Mouse (Mus musculus): ENCODE results near the gene Sp110.
"Not testable (repeated sequence)": the region's sequence is repeated elsewhere in the genome, so short reads cannot be mapped to it uniquely, and the experiment has no call there.

Sp110 gene

DNA sequence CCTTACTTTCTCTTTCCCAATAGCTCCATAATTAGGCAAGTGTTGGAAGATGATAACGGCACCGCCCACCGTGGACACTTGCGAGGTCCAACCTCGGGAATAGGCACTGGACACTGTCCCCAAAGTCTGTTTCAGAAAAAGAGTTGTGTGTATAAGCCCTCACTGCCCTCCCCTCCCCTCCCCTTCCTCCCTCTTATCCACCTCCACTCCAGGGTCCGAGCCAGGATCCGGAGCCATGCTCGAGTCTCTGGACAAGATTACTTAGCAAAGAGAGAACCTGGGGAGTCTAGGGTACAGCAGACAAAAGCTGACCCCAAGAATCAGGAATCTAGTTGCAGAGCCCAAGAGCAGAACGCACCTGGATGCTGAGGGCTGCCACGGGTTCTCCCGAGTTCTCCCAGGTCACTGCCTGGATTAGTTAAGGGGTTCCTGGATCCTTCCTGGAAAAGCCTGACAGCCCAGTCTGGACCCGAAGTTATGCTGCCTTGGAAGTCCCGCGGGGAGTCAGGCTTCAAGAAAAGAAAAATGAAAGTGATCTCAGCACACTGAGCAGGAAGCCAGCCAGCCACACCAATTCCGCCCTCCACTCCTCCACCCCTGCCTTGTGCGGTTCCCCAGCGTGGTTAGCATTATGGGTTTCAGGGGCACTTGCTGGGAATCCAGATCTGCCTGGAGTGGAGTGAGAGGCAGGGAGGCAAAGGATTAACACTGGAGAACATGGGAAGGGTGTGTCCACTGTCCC lies at the start of gene Sp110:
Gene Sp110, minus strand, starts transcription at position 547 of the 742 bp plus-strand sequence.
- not testable (repeated sequence) for DNase-seq (ENCODE audit: inconsistent ontology term)

DNA sequence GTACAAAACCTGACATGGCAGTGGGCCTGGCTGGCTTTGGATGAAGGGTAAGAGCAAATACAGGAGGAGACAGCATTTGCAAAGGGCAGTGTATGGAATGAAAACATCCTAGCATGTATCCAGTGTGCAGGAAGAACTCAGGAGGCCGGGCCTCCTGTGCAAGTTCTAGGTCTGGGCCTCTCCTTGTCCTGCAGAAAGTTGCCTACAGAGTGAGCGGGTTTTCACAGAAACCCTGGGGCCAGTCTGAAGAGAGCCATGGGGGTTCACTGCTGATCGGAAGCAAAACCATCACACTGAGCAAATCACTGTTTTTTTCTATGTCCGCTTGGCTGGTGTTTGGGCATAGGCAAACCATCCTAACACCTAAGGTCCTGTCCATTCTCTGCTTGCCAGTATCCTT lies 39.5 kb upstream of the Sp110 start:
- DNase-seq (ENCODE audit: inconsistent ontology term): not testable (repeated sequence)

DNA sequence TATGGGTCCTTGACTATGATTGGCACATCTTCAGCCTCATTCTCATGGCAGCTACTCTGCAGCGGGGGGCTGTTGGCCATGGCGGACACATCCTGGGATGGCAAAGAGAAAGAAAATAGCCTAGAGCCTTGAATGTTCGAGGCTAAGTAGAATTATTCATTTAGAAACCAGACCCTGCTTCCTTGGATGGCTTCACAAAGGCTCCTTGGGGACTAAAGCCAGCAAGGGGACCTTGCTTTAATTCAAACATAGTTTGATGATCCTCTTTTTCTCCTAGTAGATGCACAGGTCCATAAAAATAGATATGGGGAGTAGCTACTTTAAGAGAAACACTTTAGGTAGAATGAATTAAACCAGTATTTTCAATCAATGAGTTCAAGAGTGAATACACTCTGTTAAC lies 38.3 kb upstream of the Sp110 start:
- DNase-seq (ENCODE audit: inconsistent ontology term): not testable (repeated sequence)

DNA sequence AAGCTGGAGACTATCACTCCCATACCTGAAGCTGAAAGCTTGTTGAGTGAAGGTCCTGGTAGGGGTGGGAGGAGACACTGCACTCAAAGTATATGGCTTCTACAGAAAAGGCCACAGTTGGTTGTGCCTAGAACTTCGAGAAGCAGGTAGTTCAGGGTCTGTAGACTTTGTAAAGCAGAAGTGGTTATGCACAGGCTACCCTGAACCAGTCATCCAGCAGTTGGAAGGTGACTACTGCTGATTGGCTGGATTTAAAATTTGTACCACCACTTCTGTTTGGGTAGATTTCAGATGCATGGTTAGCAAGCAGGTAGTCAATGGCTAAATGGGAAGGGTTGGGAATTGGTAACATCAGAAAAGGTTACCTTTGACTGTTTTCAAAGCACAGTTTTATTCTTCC lies 20.1 kb upstream of the Sp110 start:
- DNase-seq (ENCODE audit: inconsistent ontology term): not testable (repeated sequence)

DNA sequence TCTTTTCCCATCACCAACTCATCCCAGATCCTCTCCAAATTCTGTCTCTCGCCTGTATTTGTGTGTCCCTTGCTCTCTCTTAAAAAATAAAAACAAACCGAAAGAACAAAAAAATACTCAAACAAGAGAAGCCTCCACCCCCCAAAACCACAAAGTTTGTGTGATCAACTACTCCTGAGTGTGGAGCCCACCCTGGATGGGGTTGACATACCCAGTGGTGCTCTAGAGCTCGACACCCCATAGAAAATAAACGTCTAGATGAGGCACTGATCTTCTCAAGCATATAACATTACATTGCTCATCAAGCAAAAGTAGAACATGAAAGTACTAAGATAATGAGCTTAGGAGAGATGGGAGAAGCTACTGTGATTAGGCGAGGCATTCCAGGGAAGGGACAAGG lies 18.5 kb upstream of the Sp110 start:
- DNase-seq (ENCODE audit: inconsistent ontology term): not testable (repeated sequence)

DNA sequence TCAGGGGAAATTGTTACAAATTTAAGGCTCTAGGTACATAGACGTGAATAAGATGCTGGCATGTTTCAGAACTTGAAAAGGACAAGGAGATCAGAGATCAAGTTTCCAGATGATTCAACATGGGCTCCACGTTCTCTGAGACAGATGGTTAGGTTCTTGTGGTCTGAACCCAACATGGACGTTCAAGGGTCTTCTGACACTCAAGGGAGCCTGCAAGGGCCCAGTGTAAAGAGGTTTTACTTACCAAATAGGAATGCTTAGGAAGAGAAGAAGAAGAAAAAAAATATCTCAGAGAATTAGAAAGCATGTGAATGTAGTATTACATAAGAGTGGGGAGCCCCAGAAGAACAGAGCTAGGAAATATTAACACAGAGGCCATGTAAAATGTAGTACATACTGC lies 17.2 kb upstream of the Sp110 start:
- DNase-seq (ENCODE audit: inconsistent ontology term): not testable (repeated sequence)

DNA sequence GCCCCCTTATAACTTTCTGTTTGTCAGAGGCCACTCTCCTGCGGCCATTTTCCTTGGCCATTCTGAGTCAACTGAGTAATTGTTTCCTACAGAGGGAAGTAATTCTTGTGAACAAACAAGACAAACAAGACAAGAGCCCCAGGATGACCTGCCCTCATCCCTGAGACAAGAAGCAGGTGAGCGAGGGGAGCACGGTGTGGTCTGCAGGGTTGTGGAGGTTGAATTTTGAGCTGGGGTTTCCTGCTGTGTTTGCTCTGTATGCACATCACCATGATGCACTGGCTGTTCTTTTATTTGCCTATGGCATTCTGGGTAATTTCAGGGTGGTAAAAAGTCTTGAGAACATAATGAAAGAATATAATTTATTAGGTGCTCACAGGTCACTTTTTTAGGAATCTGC lies 16.5 kb upstream of the Sp110 start:
- DNase-seq (ENCODE audit: inconsistent ontology term): not testable (repeated sequence)

DNA sequence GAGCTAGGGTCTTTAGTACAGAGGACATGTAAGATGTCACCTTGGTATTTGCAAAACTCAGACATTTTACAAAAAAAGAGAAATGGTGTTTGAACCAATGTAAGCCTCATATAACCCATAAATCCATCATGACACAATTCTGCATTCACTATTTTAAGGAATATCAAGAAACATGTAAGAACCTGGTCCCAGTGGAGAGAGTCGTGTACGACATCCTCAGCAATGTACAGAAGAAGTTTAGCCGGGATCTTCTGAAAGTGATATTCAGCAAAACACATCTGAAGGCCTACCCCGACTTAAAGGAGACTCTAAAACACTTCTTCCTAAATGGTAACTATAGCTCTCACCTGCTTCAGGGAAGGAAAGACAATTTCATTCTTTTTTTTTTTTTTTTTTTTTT lies 12.0 kb upstream of the Sp110 start:
- not testable (repeated sequence) for DNase-seq (ENCODE audit: inconsistent ontology term)

DNA sequence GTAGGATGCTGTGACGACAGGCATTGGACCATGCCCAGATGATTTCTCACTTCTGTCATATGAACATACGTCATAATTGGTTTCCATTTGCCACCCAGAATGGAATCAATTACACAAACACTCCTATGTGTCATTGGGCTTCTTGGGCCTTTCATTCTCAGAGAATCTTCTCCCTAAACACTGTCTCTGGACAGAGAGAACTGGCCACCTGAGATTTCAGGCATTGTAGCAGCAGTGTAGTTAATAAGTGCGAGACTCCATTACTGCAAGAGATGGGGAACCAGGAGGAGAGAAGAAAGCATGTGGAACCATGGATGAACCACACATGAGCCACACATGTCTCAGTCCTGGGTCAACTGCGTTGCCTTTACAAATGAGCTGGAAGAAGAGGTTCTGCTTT lies 9.7 kb upstream of the Sp110 start:
- not testable (repeated sequence) for DNase-seq (ENCODE audit: inconsistent ontology term)

DNA sequence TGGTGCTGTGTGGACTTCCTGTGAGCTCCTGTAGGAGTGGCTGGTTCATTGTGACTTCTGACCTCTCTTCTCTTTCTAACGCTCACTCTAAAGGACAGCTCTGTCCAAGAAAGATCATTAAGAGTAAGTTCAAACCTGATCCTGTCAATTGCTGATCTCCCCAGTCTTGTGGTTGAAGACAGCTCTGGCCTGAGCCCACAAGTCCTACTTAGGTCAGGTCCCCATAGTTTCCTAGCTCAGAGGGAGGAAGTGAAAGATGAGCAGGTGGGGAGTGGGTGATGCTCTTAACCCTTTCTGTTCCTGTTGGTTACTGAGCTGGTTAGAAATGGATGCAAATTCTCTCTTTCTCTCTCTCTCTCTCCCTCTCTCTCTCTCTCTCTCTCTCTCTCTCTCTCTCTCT lies 5.7 kb upstream of the Sp110 start:
- DNase-seq (ENCODE audit: inconsistent ontology term): not testable (repeated sequence)

DNA sequence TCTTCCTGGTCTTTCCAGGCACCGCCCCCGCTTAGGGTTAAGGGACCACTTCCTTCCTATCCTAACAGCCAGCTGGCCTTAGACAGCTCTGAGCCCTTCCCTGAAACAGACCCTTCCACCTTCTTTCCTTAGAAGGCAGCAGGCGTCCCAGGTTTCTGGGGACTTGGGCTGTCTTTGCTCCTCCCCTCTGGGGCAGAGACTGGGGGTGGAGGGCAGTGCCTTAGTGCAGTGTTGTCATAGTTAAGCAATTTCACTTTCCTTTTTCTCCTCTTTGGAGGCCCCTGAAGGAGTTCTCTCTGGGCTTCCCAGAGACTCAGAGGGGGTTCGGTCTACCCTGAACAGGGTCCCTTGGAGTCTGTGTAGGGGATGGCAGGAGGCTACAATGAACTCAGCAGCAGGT lies 2.2 kb upstream of the Sp110 start:
- not testable (repeated sequence) for DNase-seq (ENCODE audit: inconsistent ontology term)

DNA sequence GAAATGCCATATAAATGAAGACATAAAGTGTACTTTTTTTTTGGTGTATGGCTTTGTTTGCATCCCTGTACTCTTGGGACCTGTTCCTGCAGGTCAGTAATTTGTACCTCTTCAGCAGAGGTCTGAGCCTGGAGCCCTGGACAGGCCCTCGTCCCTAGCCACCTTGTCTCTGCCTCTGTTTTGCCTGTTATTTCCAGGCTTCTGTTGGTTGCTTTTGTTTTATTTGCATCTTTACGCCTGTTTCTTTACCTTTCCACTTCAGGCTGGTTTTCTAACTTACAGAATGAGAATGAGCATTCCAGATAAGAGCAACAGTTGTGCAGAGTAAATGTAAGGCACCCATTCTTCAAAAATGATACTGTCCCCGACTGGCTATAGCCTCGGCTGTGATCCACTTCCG lies 1.5 kb upstream of the Sp110 start, which contains the start of gene Sp140:
Gene Sp140, plus strand, starts transcription at position 301 of the 400 bp plus-strand sequence.
- not testable (repeated sequence) for DNase-seq (ENCODE audit: inconsistent ontology term)

DNA sequence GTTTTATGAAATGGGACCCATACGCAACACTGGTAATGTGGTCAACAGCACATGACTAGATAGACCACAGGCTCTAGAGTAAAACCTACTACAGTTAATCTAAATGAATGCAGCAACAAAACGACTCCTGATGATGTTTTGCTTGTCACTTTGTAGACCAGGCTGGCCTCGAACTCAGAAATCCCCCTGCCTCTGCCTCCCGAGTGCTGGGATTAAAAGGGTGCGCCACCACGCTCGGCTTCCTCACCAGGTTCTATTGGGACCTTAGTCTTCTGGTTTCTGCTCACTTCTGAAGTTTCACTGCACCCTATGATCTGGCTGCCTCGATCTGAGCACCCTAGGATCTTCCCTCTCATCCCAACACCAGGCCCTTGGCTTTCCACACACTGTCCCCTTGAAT lies 6.1 kb downstream of the Sp110 start:
- not testable (repeated sequence) for DNase-seq (ENCODE audit: inconsistent ontology term)

DNA sequence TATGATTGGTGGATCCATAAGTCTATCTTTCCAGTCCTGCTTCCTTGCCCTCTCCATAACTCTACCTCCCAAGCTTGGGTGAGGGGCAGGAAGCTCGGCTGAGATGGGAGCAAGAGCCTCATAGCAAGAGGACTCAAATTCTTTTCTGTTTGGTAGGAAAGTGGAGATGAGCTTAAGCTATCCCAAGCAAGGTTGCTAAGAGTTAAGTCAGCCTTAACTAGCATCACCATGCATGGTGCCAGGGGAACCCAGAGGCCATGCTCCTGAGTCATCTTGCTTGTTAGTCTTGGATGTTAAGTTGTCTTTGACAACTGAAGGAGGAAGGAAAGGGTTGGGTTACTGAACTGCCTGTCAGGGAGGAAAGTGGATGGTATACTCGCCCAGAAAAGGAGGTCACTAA lies 9.9 kb downstream of the Sp110 start:
- not testable (repeated sequence) for DNase-seq (ENCODE audit: inconsistent ontology term)

DNA sequence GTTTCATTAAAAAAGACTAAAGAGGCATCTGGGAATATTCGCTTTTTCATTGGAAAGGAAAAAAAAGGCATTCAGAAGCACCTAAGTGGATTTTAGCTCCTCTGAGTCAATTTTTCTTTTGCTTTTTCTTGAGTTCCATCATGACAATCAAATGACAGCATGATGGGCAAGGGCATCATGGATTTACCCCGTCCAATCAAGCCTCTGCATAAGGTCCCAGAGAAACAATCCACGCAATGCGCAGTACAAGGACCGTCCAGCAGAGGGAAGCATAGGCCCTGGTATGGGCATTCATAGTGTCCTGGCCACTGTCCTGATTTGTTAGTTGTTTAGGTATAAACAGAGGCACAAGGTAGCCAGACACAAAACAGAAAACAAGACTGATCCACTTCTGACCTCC lies 17.1 kb downstream of the Sp110 start:
- DNase-seq (ENCODE audit: inconsistent ontology term): peak; percentile 1

DNA sequence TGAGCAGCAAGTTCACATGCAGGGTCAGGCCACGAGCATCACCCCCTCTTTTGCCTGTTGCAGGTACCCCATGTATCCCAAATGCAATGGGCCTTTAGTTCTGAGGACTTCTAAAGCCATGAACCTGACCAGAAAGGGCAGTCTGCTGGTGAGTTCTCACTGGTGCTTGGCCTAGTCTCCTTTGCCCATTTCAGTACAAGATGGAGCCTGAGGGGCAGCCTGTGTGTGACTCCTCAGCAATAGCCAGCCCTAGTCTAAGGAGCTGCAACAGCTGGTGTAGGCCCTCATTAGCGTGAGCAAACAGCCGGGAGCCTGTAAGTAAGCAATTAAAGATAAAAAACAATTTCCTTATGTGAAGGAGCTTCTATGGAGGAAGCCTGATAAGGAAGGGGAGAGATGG lies 18.0 kb downstream of the Sp110 start:
- not testable (repeated sequence) for DNase-seq (ENCODE audit: inconsistent ontology term)

DNA sequence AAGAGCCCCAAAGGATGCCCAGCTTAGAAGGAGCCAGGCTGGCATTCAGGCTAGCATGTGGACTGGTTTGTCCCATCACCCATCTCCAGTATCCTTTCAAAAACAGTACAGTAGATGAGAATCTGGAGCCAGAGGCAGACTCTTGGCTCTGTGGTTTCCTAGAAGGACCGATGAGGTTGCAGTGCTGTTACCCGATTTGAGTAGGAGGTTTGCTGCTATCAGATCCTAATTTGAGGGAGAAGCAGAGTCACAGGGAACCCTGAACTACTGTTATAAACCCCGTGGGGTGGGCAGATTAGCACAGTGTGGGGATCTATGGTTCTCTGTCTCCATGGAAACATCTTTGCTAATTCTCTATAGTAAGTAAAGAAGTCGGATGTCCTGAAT lies 18.5 kb downstream of the Sp110 start:
- not testable (repeated sequence) for DNase-seq (ENCODE audit: inconsistent ontology term)

DNA sequence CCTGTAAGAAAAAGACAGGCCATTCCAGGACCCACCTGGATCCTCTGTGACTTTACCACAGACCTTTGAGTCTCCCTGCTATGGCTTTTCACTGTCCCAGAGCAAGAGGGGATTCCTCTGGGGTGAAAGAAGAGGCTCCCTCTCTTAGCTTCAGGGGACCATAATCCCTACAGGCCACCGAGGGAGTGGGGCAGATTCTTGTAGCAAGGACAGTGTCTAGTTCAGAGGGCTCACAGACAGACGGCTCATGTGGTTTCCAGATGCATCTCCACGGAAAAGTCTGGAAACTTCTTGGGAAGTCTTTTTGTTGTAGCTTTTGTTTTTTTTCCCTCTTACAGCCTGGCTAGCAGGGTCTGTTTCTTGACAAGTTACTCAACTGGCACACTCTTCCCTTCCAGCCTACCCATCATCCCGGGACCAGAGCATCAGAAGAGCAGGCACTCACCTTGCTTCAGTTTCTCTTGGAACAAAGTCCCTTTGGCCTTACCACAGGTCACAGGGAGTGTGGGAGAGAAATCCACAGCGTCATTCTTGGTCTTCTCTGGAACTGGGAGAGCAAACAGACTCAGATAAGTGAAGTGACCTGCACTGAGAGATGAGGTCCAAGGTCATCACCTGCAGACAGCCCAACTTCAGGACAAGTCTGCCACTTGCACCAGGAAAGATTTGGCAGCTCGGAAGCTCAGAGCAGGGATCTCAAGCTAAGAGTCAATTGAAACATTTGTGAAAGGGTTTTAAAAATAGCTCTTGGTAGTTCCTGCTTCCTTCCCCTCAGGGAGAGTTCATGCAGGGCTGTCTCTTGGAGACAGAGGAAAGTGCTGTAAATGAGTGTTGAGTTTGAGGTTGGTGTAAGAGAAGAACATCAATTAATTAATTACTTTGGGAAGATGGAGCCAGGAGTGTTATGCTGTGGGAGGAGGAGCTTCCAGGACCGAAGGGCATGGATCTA lies 19.1 kb downstream of the Sp110 start:
- not testable (repeated sequence) for DNase-seq (ENCODE audit: inconsistent ontology term)

DNA sequence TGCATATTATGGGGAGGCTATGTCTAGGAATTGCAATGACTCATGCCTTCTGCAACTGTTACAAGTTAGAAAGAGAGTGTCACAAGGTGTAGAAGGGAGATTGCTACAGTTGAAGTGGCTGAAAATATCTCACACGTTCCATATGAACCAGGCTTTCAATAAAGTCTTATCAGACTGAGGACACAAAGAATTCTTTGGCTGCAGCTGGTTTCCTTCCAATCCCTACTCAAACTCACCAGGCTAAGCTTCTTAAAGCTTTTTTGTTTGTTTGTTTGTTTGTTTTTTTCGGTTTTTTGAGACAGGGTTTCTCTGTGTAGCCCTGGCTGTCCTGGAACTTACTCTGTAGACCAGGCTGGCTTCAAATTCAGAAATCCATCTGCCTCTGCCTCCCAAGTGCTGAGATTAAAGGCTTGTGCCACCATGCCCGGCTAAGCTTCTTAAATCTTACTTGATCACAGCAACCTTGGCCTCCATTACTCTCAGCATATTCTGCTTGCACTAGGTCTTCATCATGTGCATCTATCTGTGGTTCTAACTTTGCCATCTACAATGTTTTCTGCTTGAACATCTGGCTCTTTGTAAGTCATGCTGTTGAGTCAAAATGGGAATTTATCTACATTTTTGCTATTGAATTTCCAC lies 20.1 kb downstream of the Sp110 start:
- DNase-seq (ENCODE audit: inconsistent ontology term): not testable (repeated sequence)

DNA sequence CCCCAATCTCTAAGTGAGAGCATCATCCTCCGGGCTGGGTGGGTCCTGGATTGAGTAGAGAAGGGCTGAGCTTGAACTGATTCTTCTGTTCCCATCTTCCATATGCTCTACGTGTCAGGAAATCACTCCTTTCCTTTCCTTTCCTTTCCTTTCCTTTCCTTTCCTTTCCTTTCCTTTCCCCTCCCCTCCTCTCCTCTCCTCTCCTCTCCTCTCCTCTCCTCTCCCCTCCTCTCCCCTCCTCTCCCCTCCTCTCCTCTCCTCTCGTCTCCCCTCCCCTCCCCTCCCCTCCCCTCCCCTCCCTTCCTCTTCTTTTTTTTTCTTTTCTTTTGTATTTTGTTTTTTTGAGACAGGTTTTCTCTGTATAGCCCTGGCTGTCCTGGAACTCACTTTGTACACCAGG lies 23.2 kb downstream of the Sp110 start, which contains the start of gene G530012D18Rik:
Gene G530012D18Rik, plus strand, starts transcription at position 301 of the 400 bp plus-strand sequence.
- DNase-seq (ENCODE audit: inconsistent ontology term): not testable (repeated sequence)

DNA sequence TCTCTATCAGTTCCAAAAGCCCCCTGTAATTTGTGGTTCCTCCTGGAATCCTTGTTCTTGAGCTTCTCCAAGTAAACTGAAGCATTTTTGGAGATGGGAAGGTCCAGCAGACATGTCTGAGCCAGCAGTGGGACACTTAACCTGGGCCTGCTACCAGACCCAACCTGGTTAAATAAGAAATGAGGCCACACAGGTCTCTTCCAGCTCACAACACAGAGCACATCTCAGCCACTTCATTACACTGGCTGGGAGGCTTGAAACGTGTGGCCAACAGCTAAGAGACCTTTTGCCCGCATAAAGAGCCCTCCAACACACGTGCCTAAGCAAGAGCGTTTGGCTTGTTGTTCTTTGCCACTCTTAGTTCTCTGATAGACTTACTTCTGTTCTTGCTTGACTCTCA lies 25.1 kb downstream of the Sp110 start:
- DNase-seq (ENCODE audit: inconsistent ontology term): not testable (repeated sequence)

DNA sequence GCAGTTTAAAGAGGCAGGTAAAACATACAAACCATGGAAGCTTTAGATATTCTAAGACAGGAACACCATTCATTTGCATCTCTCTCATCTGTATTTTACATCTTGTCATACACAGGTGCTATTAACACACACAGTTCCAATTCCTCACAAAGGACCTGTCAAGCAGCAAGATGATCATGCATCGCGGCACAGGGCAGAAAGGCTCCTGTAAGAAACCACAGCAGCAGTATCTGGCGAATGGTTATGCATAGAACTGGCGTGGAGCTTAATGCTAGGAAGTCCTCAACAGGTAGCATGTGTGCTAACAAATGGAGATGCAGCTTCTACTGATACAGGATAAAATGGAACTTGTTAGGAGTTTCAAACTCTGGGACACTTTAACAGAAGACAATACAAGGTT lies 43.4 kb downstream of the Sp110 start:
- DNase-seq (ENCODE audit: inconsistent ontology term): not testable (repeated sequence)

Measured in Muller cell, postnatal 12 days (primary cell).